Mouse (Mus musculus) 416B (cell line): ENCODE measurements around the gene Slc3a1.
A peak's percentile ranks its signal among the peaks of the same experiment; 100 is the strongest.

Experiments
- DNase-seq: peaks from one replicate; pipeline ENCODE4 v3.0.0; 2011; ENCODE audit warnings: low read depth

Slc3a1 gene

DNA sequence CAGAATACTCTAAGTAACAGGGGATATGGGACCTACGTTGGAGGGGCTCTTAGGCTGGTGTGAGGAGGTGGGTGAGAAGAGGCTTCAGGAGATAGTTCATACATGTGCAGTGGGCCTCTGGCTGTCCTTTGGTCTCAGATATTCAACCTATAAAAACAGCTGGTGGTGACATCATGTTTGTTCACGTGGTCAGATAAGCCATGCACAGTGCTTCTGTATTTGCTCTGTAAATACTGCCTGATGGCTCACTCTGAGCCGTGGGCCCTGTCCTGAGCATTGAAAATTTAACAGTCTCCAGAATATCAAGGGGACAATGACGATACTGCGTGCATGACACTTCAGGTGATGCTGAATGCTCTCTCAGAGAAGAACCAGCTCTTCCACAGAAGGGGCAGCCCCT lies 9.7 kb downstream of the Slc3a1 start:
- no peak for DNase-seq

DNA sequence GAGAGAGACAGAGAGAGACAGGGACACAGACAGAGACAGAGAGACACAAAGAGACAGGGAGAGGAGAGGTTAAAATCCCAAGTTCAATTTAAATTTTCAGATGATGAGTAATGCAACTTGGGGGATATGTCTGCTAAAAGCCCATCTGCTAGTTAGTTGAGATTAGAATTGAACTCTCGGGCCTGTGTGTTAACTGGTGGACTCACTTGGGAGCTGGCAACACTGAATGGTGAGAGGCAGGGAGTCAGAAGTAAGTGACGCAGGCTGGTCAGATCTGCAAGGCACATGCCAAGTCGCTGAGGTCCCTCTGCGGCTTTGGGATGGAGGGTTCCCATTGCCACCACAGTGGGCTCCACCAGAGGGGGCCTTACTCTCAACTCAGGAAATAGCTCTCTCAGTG lies 10.1 kb downstream of the Slc3a1 start:
- no peak for DNase-seq

GRCm38 (mm10) chr17:85038761-85039160 lies 10.6 kb downstream of the Slc3a1 start:
- no peak for DNase-seq

GRCm38 (mm10) chr17:85040913-85041312 lies 12.7 kb downstream of the Slc3a1 start:
- DNase-seq: no peak

DNA sequence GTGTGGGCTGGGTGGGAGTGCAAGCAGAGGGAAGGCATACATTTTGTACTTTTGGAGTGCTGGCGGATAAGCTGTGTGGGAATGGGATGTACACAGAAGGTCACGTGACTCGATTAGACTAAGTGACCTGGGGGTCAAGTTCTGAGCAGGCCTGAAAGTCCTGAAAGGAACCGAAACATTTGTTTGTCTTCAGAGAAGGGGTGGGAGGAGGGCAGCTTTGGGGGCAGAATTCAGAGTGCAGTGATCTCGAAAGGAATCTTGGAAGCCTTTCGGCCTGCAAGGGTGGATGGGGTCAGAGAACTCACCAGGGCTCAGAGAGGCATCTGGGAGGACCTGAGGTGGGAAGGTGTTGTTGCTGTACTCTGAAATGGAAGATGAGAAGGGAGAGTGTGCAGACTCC lies 14.2 kb downstream of the Slc3a1 start:
- no peak for DNase-seq

DNA sequence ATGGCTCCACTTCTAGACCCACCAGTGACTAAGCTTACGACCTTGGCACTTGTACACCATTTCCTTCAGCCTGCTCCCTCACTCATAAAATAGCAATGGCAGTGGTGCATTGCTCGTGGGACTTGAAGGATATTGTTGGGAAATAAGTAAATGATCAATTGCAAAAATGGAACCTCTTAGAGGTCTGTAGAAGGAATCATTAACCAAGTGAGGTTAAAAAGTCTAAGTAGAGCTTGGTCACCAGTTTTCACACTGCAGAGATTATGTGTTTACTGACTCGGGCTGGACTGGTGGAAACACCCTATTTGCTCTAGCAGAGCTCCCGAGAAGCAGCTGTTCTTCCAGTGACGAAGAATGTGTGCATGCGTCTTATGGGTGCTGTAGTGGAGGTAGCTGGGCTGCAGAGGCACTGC lies 15.2 kb downstream of the Slc3a1 start:
- no peak for DNase-seq

DNA sequence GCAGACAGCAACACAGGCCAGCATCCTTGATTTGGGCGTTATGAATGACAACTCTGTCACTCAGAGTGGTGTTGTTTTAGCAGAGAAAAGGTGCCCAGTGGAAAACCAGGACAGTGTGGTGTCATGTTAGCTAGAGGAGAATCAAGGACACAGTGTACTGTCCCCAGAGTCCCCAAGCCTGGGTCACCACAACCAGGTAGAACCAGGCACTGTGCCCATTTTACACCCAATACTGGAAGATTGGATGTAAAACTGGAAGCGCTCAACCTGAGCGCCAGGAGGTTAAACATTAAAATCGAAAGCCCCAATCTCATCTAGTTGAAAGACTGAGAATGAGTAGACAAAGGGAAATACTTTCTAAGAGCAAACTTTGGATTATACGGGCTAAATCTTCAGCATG lies 16.3 kb downstream of the Slc3a1 start:
- no peak for DNase-seq

DNA sequence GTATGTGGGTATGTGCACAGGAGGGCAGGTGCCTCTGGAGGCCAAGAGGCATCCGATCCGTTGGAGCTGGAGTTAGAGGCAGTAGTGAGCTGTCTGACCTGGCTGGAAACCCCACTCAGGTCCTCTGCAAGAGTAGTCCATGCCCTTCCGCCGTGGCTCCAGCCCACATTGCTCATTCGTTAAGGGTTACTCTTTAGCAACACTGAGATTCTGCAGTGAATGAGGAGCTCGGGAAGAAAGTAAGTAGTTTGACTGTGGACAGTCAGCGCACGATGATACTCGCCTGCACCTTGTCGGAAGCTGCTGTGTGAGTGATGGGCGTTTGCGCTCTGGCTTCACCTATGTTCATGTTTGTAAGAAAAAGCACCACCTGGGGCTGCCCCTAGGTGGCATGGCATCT lies 17.0 kb downstream of the Slc3a1 start:
- DNase-seq: no peak

DNA sequence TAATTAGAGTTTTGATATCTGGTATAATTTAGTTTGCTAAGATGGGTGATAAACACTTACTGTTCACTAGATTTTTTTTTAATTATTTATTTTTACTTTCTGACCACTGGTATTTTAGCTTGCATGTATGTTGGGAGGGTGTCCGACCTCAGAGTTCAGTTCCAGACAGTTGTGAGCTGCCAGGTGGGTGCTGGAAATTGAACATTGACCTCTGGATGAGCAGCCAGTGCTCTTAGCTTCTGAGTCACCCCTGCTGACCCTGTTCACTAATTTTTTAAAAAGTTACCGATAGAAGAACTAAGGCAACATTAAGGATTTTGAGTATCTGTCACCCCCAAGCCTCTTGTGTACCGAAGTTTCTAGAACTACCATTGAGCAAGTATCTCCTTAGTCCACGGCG lies 20.2 kb downstream of the Slc3a1 start:
- no peak for DNase-seq

DNA sequence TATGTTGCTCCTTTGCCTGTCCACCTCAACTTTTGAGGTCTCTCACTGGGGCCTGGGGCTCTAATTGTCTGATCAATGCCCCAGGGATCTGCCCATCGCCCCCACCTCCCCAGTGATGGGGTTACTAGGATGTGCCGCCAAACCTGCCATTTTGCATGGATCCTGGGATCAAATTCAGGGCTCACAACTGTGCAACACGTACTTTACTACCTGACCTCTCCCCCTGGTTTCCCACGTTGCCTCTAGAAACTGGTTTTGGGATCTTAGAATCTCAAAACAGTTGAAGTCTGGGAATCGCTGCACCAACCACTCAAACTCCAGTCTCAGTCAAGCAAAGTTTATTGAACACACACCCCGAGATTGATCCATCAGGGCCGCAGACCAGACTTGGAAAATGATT lies 30.1 kb downstream of the Slc3a1 start:
- DNase-seq: no peak

DNA sequence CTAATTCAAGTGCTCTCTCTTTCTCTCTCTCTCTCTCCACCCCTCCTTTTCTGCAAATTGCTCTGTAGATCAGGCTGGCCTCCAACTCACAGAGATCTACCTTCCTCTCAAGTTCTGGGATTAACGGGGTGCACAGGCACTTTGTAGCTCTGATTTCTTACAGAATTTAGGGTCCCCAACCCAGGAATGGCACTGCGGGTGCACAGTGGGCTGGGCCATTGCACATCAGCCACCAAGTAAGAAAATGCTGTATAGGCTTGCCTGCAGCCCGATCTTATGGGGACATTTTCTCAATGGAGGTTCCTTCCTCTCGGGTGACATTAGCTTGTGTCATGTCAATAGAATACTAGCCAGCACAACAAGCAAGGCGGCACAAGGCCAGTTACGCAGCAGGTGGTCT lies 31.0 kb downstream of the Slc3a1 start:
- no peak for DNase-seq

- no peak for DNase-seq
Measured at GRCm38 (mm10) chr17:85063560-85063959, 35.4 kb downstream of the Slc3a1 start.

DNA sequence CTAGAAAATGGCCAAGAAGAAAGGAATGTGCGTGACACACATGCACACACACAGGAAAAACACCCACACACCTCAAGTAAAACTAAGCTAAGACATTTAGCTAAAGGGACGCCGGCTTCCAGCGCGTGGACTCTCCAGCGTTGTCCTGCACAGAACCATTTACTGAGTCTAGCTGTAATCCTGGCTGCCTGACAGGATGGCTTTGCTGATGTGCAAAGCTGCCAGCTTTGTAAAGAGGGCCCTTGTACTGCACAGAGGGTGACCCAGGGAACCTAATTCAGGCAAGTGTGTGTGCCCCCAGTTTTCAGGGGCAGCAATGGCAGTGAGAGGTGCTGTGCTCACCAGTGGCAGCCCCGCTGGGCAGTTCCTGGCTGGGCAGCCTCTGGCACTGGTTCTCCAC lies 39.2 kb downstream of the Slc3a1 start:
- DNase-seq: no peak

- DNase-seq: no peak
Measured at GRCm38 (mm10) chr17:85070658-85071057, 42.5 kb downstream of the Slc3a1 start.

- DNase-seq: no peak
Measured at GRCm38 (mm10) chr17:85071088-85071775, 43.1 kb downstream of the Slc3a1 start.

GRCm38 (mm10) chr17:85072383-85072782 lies 44.2 kb downstream of the Slc3a1 start:
- DNase-seq: no peak

DNA sequence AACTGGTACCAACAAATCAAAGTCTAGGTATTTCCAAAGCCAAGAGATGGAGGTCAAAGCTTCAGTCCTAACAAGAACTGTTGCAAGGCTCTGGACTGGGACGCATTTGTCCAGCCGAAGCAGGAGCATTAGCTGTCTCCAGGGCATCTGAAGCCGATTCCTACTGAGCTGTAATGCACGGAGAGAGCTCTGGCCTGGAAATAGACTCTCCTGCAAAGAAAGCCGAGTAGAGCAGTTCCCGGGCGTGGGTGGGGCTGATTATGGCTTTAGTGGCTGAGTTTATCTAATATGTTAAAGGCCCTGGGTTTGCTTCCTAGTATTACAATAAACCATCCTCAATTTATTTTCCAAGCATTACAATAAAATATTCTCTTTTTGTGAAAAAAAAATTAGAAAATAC lies 45.0 kb downstream of the Slc3a1 start:
- no peak for DNase-seq

GRCm38 (mm10) chr17:85074083-85074482 lies 45.9 kb downstream of the Slc3a1 start:
- DNase-seq: no peak

GRCm38 (mm10) chr17:85079276-85079675 lies 51.1 kb downstream of the Slc3a1 start:
- no peak for DNase-seq

- no peak for DNase-seq
Measured at GRCm38 (mm10) chr17:85080781-85081180, 52.6 kb downstream of the Slc3a1 start.

GRCm38 (mm10) chr17:85085335-85085734 lies 57.2 kb downstream of the Slc3a1 start:
- peak; percentile 75 for DNase-seq

- peak; percentile 39 for DNase-seq
Measured at GRCm38 (mm10) chr17:85086501-85086900, 58.3 kb downstream of the Slc3a1 start.

GRCm38 (mm10) chr17:85087591-85087990 lies 59.4 kb downstream of the Slc3a1 start:
- DNase-seq: no peak

- no peak for DNase-seq
Measured at GRCm38 (mm10) chr17:85088401-85088800, 60.2 kb downstream of the Slc3a1 start.

DNA sequence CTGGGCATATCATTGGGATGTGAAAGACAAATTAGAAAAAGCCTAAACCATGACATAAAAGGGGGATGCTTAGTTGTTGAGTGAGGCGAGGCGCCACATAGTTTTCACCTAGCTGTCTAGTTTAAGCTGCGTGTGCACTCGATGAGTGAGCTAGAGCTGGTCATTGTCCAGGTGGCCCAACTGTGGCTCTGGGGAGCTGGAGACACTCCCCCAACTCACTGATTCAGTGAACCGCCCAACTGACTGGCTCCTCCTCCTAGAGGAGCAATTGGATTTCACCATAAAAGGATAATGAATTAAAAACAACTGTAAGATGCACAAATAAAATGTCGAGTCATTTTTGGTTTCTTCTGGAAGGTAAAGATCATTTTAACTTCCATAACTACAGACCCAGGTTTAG lies 60.8 kb downstream of the Slc3a1 start:
- DNase-seq: peak; percentile 48
